Mouse (Mus musculus): ENCODE results near the gene Npepps. TPM values are rescaled to one million over a fixed set of nuclear protein-coding genes. Genes with fewer than 3 reads are reported as not detected.

The Npepps gene
- polyA plus RNA-seq, 1 experiment from 2014 or later, result 146 TPM

- Histone ChIP-seq H3K36me3 (peaks cover 84% of the 10 kb centered on the region), H3K9me3 (no peaks in the 10 kb centered on the region), H3K4me2 (replicated peaks) (no peak overlapping the region), H3K4me1 (replicated peaks) (no peaks in the 10 kb centered on the region), H3K27ac (no peak overlapping the region), H3K4me3 (replicated peaks) (no peak overlapping the region), H3K27me3 (no peaks in the 10 kb centered on the region), H3K9ac (replicated peaks) (no peak overlapping the region)
- no peak for ATAC-seq
- 99% methylated on average over 2 of the region's 2 CpGs for WGBS
Measured at GRCm38 (mm10) chr11:97221611-97222010, 58.8 kb downstream of the Npepps start.

- Histone ChIP-seq H3K9ac (replicated peaks) (no peak overlapping the region), H3K27ac (no peak overlapping the region), H3K27me3 (no peaks in the 10 kb centered on the region), H3K36me3 (peaks cover 89% of the 10 kb centered on the region), H3K4me2 (replicated peaks) (no peak overlapping the region), H3K9me3 (no peaks in the 10 kb centered on the region), H3K4me3 (replicated peaks) (no peak overlapping the region), H3K4me1 (replicated peaks) (no peaks in the 10 kb centered on the region)
- no peak for ATAC-seq
- WGBS, result 88% methylated on average over 3 of the region's 3 CpGs
Measured at GRCm38 (mm10) chr11:97220211-97220610, 60.2 kb downstream of the Npepps start.

- no peak for ATAC-seq
- Histone ChIP-seq H3K9me3 (no peaks in the 10 kb centered on the region), H3K27me3 (no peaks in the 10 kb centered on the region), H3K4me2 (replicated peaks) (no peak overlapping the region), H3K4me3 (replicated peaks) (no peak overlapping the region), H3K4me1 (replicated peaks) (no peaks in the 10 kb centered on the region), H3K36me3 (peaks cover 91% of the 10 kb centered on the region), H3K9ac (replicated peaks) (no peak overlapping the region), H3K27ac (no peak overlapping the region)
- WGBS, result 94% methylated on average over 5 of the region's 5 CpGs
Measured at GRCm38 (mm10) chr11:97214411-97214810, 66.0 kb downstream of the Npepps start.

GRCm38 (mm10) chr11:97210728-97211400 lies 69.6 kb downstream of the Npepps start:
- no peak overlapping the region for H3K27ac ChIP-seq
- H3K9me3 ChIP-seq, result no peaks in the 10 kb centered on the region
- ATAC-seq, result no peak
- H3K4me2 ChIP-seq (replicated peaks), result no peak overlapping the region
- H3K36me3 ChIP-seq, result peaks cover 86% of the 10 kb centered on the region
- H3K27me3 ChIP-seq, result no peaks in the 10 kb centered on the region
- 93% methylated on average over 9 of the region's 9 CpGs for whole genome bisulfite sequencing
- no peak overlapping the region for H3K9ac ChIP-seq (replicated peaks)
- H3K4me3 ChIP-seq (replicated peaks), result no peak overlapping the region
- peaks cover 4% of the 10 kb centered on the region; the same call in 1 of the 2 replicates for H3K4me1 ChIP-seq (replicated peaks)

GRCm38 (mm10) chr11:97207011-97207422 lies 73.4 kb downstream of the Npepps start:
- 90% methylated on average over 8 of the region's 8 CpGs for WGBS
- no peak overlapping the region for H3K27ac ChIP-seq
- ATAC-seq, result no peak

GRCm38 (mm10) chr11:97199519-97199918 lies 80.9 kb downstream of the Npepps start:
- no peaks in the 10 kb centered on the region for H3K36me3 ChIP-seq
- H3K27me3 ChIP-seq, result no peaks in the 10 kb centered on the region
- H3K4me3 ChIP-seq (replicated peaks), result no peak overlapping the region
- H3K27ac ChIP-seq, result no peak overlapping the region
- H3K9me3 ChIP-seq, result no peaks in the 10 kb centered on the region
- WGBS, result 86% methylated on average over 6 of the region's 6 CpGs
- no peaks in the 10 kb centered on the region for H3K4me1 ChIP-seq (replicated peaks)
- no peak for ATAC-seq
- H3K9ac ChIP-seq (replicated peaks), result no peak overlapping the region
- H3K4me2 ChIP-seq (replicated peaks), result no peak overlapping the region

More at GRCm38 (mm10) chr11:97207011-97207422, 73.4 kb downstream of the Npepps start:
- peaks cover 52% of the 10 kb centered on the region for H3K36me3 ChIP-seq
- no peak overlapping the region for H3K4me2 ChIP-seq (replicated peaks)
- H3K4me3 ChIP-seq (replicated peaks), result no peak overlapping the region
- H3K27me3 ChIP-seq, result no peaks in the 10 kb centered on the region
- H3K9me3 ChIP-seq, result no peaks in the 10 kb centered on the region
- H3K9ac ChIP-seq (replicated peaks), result no peak overlapping the region
- peaks cover 4% of the 10 kb centered on the region; the same call in 1 of the 2 replicates for H3K4me1 ChIP-seq (replicated peaks)

GRCm38 (mm10) chr11:97198601-97199000 lies 81.8 kb downstream of the Npepps start:
- Histone ChIP-seq H3K27me3 (no peaks in the 10 kb centered on the region), H3K27ac (no peak overlapping the region), H3K9me3 (no peaks in the 10 kb centered on the region), H3K4me1 (replicated peaks) (no peaks in the 10 kb centered on the region), H3K36me3 (no peaks in the 10 kb centered on the region), H3K4me2 (replicated peaks) (no peak overlapping the region), H3K4me3 (replicated peaks) (no peak overlapping the region), H3K9ac (replicated peaks) (no peak overlapping the region)
- WGBS, result 18% methylated on average over 5 of the region's 5 CpGs
- no peak for ATAC-seq

GRCm38 (mm10) chr11:97197021-97197420 lies 83.4 kb downstream of the Npepps start:
- WGBS, result 81% methylated on average over 8 of the region's 8 CpGs
- ATAC-seq, result no peak
- Histone ChIP-seq H3K4me3 (replicated peaks) (no peak overlapping the region), H3K36me3 (no peaks in the 10 kb centered on the region), H3K27ac (no peak overlapping the region), H3K4me2 (replicated peaks) (no peak overlapping the region), H3K27me3 (no peaks in the 10 kb centered on the region), H3K9me3 (no peaks in the 10 kb centered on the region), H3K4me1 (replicated peaks) (no peaks in the 10 kb centered on the region), H3K9ac (replicated peaks) (no peak overlapping the region)

- ATAC-seq, result no peak
- Histone ChIP-seq H3K4me3 (replicated peaks) (no peak overlapping the region), H3K9me3 (no peaks in the 10 kb centered on the region), H3K4me2 (replicated peaks) (no peak overlapping the region), H3K36me3 (no peaks in the 10 kb centered on the region), H3K27me3 (no peaks in the 10 kb centered on the region), H3K9ac (replicated peaks) (no peak overlapping the region), H3K27ac (no peak overlapping the region), H3K4me1 (replicated peaks) (no peaks in the 10 kb centered on the region)
- 63% methylated on average over 12 of the region's 12 CpGs for WGBS
Measured at GRCm38 (mm10) chr11:97196541-97196940, 83.9 kb downstream of the Npepps start.

GRCm38 (mm10) chr11:97192621-97192951 lies 87.9 kb downstream of the Npepps start:
- H3K4me3 ChIP-seq (replicated peaks), result no peak overlapping the region
- no peaks in the 10 kb centered on the region for H3K9me3 ChIP-seq
- H3K36me3 ChIP-seq, result no peaks in the 10 kb centered on the region
- no peak overlapping the region for H3K9ac ChIP-seq (replicated peaks)
- peaks cover 12% of the 10 kb centered on the region for H3K4me1 ChIP-seq (replicated peaks)
- H3K4me2 ChIP-seq (replicated peaks), result no peak overlapping the region
- H3K27ac ChIP-seq, result no peak overlapping the region
- no peaks in the 10 kb centered on the region for H3K27me3 ChIP-seq
- ATAC-seq, result no peak

GRCm38 (mm10) chr11:97191915-97192620 lies 88.4 kb downstream of the Npepps start:
- no peak overlapping the region for H3K4me3 ChIP-seq (replicated peaks)
- no peak overlapping the region for H3K27ac ChIP-seq
- H3K36me3 ChIP-seq, result no peaks in the 10 kb centered on the region
- H3K9me3 ChIP-seq, result no peaks in the 10 kb centered on the region
- H3K4me2 ChIP-seq (replicated peaks), result no peak overlapping the region
- WGBS, result 85% methylated on average over 6 of the region's 6 CpGs
- H3K9ac ChIP-seq (replicated peaks), result no peak overlapping the region
- ATAC-seq, result no peak
- no peaks in the 10 kb centered on the region for H3K27me3 ChIP-seq
- peaks cover 12% of the 10 kb centered on the region for H3K4me1 ChIP-seq (replicated peaks)

- no peak overlapping the region for H3K4me3 ChIP-seq (replicated peaks)
- no peak overlapping the region for H3K9ac ChIP-seq (replicated peaks)
- ATAC-seq, result no peak
- 92% methylated on average over 6 of the region's 6 CpGs for WGBS
- no peak overlapping the region for H3K27ac ChIP-seq
- peaks cover 19% of the 10 kb centered on the region for H3K4me1 ChIP-seq (replicated peaks)
- no peaks in the 10 kb centered on the region for H3K9me3 ChIP-seq
- H3K4me2 ChIP-seq (replicated peaks), result no peak overlapping the region
- H3K27me3 ChIP-seq, result no peaks in the 10 kb centered on the region
- no peaks in the 10 kb centered on the region for H3K36me3 ChIP-seq
Measured at GRCm38 (mm10) chr11:97190992-97191391, 89.4 kb downstream of the Npepps start.

Data from midbrain, embryonic 13.5 days (tissue).